Mouse (Mus musculus) heart, embryonic 11.5 days (tissue): ENCODE results near the gene Cd68. TPM values are rescaled to one million over a fixed set of nuclear protein-coding genes. Genes with fewer than 3 reads are reported as not detected.

Source experiments
- ATAC-seq: fragments of 200-750 bp; cut with Nextera tagmentation; replicated peaks from 2 replicates; pipeline ENCODE4 v1.8.0; 2017; ENCODE audit warnings: moderate library complexity; ENCODE audit not compliant: insufficient number of reproducible peaks, low FRiP score, low TSS enrichment
- H3K27ac ChIP-seq: fragments of 300-500 bp; sonication (generic); 2 replicates; pipeline ENCODE4 v1.5.1; 2014; ENCODE audit warnings: mild to moderate bottlenecking, low read depth, low read length
- H3K27me3 ChIP-seq: fragments of 300-500 bp; sonication (generic); 2 replicates; pipeline ENCODE4 v1.6.1; 2014; ENCODE audit warnings: mild to moderate bottlenecking, low read length, mixed read lengths; ENCODE audit not compliant: control insufficient read depth, insufficient read depth
- H3K36me3 ChIP-seq: fragments of 300-500 bp; sonication (generic); 2 replicates; pipeline ENCODE4 v1.6.1; 2014; ENCODE audit warnings: mild to moderate bottlenecking, low read length, moderate library complexity, mixed read lengths; ENCODE audit not compliant: control insufficient read depth, insufficient read depth
- H3K4me1 ChIP-seq: fragments of 300-500 bp; sonication (generic); 2 replicates; pipeline ENCODE4 v1.6.1; 2014; ENCODE audit warnings: low read length; ENCODE audit not compliant: control insufficient read depth, insufficient read depth
- H3K4me2 ChIP-seq: fragments of 300-500 bp; sonication (generic); 2 replicates; pipeline ENCODE4 v1.6.1; 2014; ENCODE audit warnings: mild to moderate bottlenecking, moderate library complexity
- H3K4me3 ChIP-seq: fragments of 300-500 bp; sonication (generic); 2 replicates; pipeline ENCODE4 v1.5.1; 2014; ENCODE audit warnings: low read depth, low read length
- H3K9ac ChIP-seq: fragments of 300-500 bp; sonication (generic); 2 replicates; pipeline ENCODE4 v1.6.1; 2014; ENCODE audit warnings: mild to moderate bottlenecking, low read depth, low read length, moderate library complexity
- H3K9me3 ChIP-seq: fragments of 300-500 bp; sonication (generic); replicated peaks from 2 replicates; pipeline ENCODE4 v1.6.1; 2016; ENCODE audit warnings: low read length; ENCODE audit not compliant: control insufficient read depth
- WGBS: fragments of 180-500 bp; shearing (Covaris S2); extraction: QIAGEN DNeasy Blood & Tissue Kit; methylation state at CpG from one replicate; pipeline ENCODE4 v1.1.7; 2014; ENCODE audit not compliant: insufficient replicate concordance; 5-methylcytosine and 5-hydroxymethylcytosine counted together
- polyA plus RNA-seq: library from polyadenylated mRNA; unstranded; fragments of >200 nt; fragmentation: Nextera tagmentation; extraction: Ambion mirVana; gene quantifications from 2 replicates; pipeline ENCODE4 v1.2.1, GENCODE M21; 2014

Gene Cd68
- 4.2 and 4.7 TPM in 2 replicates for polyA plus RNA-seq

GRCm38 (mm10) chr11:69665961-69666664 is at the start of gene Cd68:
Gene Cd68, minus strand, starts transcription at chr11:69666153.
- Histone ChIP-seq H3K4me3 (no peak within 1 kb of the TSS), H3K27me3 (no peaks in the 10 kb centered on the region), H3K9ac (no peak within 1 kb of the TSS), H3K4me1 (peaks cover 22% of the 10 kb centered on the region), H3K27ac (no peak within 1 kb of the TSS; the same call in 1 of the 2 replicates), H3K36me3 (peaks cover 41% of the 10 kb centered on the region), H3K9me3 (no peaks in the 10 kb centered on the region), H3K4me2 (no peak within 1 kb of the TSS)
- 34% methylated on average over 7 of the region's 7 CpGs for WGBS
- no peak for ATAC-seq

- no peak overlapping the region for H3K9ac ChIP-seq
- no peaks in the 10 kb centered on the region for H3K27me3 ChIP-seq
- H3K27ac ChIP-seq = peak overlapping the region; percentile 10; the same call in 1 of the 2 replicates
- H3K4me3 ChIP-seq = no peak overlapping the region
- peak overlapping the region; percentile 14; the same call in 1 of the 2 replicates for H3K4me2 ChIP-seq
- H3K36me3 ChIP-seq = no peaks in the 10 kb centered on the region
- no peak for ATAC-seq
- 56% methylated on average over 9 of the region's 9 CpGs for WGBS
- H3K4me1 ChIP-seq = peaks cover 12% of the 10 kb centered on the region
- H3K9me3 ChIP-seq = no peaks in the 10 kb centered on the region
Measured at GRCm38 (mm10) chr11:69715482-69715881, 49.5 kb upstream of the Cd68 start.

GRCm38 (mm10) chr11:69714636-69715329 is 48.8 kb upstream of the Cd68 start:
- Histone ChIP-seq H3K36me3 (no peaks in the 10 kb centered on the region), H3K4me3 (no peak overlapping the region), H3K27ac (no peak overlapping the region), H3K27me3 (no peaks in the 10 kb centered on the region), H3K4me2 (no peak overlapping the region), H3K9ac (no peak overlapping the region), H3K9me3 (no peaks in the 10 kb centered on the region), H3K4me1 (peaks cover 12% of the 10 kb centered on the region)
- WGBS = 66% methylated on average over 18 of the region's 18 CpGs
- ATAC-seq = no peak

- 74% methylated on average over 20 of the region's 20 CpGs for WGBS
- Histone ChIP-seq H3K4me3 (no peak overlapping the region), H3K4me2 (no peak overlapping the region), H3K9me3 (no peaks in the 10 kb centered on the region), H3K27ac (no peak overlapping the region), H3K36me3 (no peaks in the 10 kb centered on the region), H3K9ac (no peak overlapping the region), H3K27me3 (no peaks in the 10 kb centered on the region), H3K4me1 (peaks cover 12% of the 10 kb centered on the region)
- ATAC-seq = no peak
Measured at GRCm38 (mm10) chr11:69712954-69713672, 47.2 kb upstream of the Cd68 start.

- Histone ChIP-seq H3K27me3 (no peaks in the 10 kb centered on the region), H3K36me3 (no peaks in the 10 kb centered on the region), H3K27ac (no peak overlapping the region), H3K9me3 (no peaks in the 10 kb centered on the region), H3K9ac (no peak overlapping the region), H3K4me1 (peaks cover 10% of the 10 kb centered on the region), H3K4me3 (no peak overlapping the region), H3K4me2 (no peak overlapping the region)
- no peak for ATAC-seq
- 73% methylated on average over 2 of the region's 2 CpGs for WGBS
Measured at GRCm38 (mm10) chr11:69711082-69711481, 45.1 kb upstream of the Cd68 start.

GRCm38 (mm10) chr11:69710470-69710869 is 44.5 kb upstream of the Cd68 start:
- 79% methylated on average over 3 of the region's 3 CpGs for WGBS
- Histone ChIP-seq H3K4me3 (no peak overlapping the region), H3K4me1 (peaks cover 4% of the 10 kb centered on the region; the same call in 1 of the 2 replicates), H3K27me3 (no peaks in the 10 kb centered on the region), H3K27ac (no peak overlapping the region), H3K4me2 (no peak overlapping the region), H3K9me3 (no peaks in the 10 kb centered on the region), H3K36me3 (no peaks in the 10 kb centered on the region), H3K9ac (no peak overlapping the region)
- ATAC-seq = no peak

GRCm38 (mm10) chr11:69709554-69710446 is 43.8 kb upstream of the Cd68 start:
- WGBS = 47% methylated on average over 11 of the region's 11 CpGs
- Histone ChIP-seq H3K27me3 (no peaks in the 10 kb centered on the region), H3K4me1 (0 out of 2 replicates have a peak, but pooled peaks cover 3% of the 10 kb centered on the region), H3K4me2 (no peak overlapping the region), H3K36me3 (no peaks in the 10 kb centered on the region), H3K27ac (no peak overlapping the region), H3K4me3 (no peak overlapping the region), H3K9me3 (no peaks in the 10 kb centered on the region), H3K9ac (no peak overlapping the region)
- no peak for ATAC-seq
